Mouse (Mus musculus) CH12.LX (cell line): ENCODE results near the gene Tmbim7. TPM values are rescaled to one million over a fixed set of nuclear protein-coding genes. Genes with fewer than 3 reads are reported as not detected.

ENCODE experiments used
- DNase-seq: peaks from one replicate; pipeline ENCODE4 v3.0.0-alpha.2; 2013; ENCODE audit errors: extremely low read depth
- H3K27ac ChIP-seq: 2 replicates; pipeline ENCODE4 v1.5.1; 2012; ENCODE audit warnings: low read depth, mild to moderate bottlenecking, control low read depth, moderate library complexity; ENCODE audit not compliant: insufficient read depth
- H3K27me3 ChIP-seq: replicated peaks from 2 replicates; pipeline ENCODE3; 2012; ENCODE audit warnings: inconsistent platforms
- H3K36me3 ChIP-seq, 2 experiments: replicated peaks in 1 of 2; 2 replicates each; pipeline versions ENCODE3 to v1.6.1; 2012; ENCODE audit warnings: inconsistent platforms in 1 of 2, low read length in 1 of 2, mild to moderate bottlenecking in 1 of 2, mixed read lengths in 1 of 2, moderate library complexity in 1 of 2; ENCODE audit not compliant: control insufficient read depth in 1 of 2, insufficient read depth in 1 of 2
- H3K4me1 ChIP-seq, 2 experiments: 2 replicates each; pipeline ENCODE4 v1.6.1; 2012; ENCODE audit warnings: inconsistent platforms in 1 of 2, moderate library complexity in 1 of 2; ENCODE audit not compliant: insufficient read depth in 2 of 2, control insufficient read depth in 1 of 2
- H3K4me2 ChIP-seq: 2 replicates; pipeline ENCODE4 v1.6.1; 2012; ENCODE audit warnings: low read depth, mild to moderate bottlenecking, control low read depth; ENCODE audit not compliant: poor library complexity, insufficient read depth, severe bottlenecking
- H3K4me3 ChIP-seq, 3 experiments: fragments of 150-350 bp in 1 of 3; sonication (generic) in 1 of 3; replicated peaks in 1 of 3; 2 replicates each; pipeline versions ENCODE3 to v1.5.1; 2011 to 2012; ENCODE audit warnings: low read depth in 2 of 3, low read length in 2 of 3, mild to moderate bottlenecking in 2 of 3, moderate library complexity in 2 of 3, control low read depth in 1 of 3, improper control_type of control experiment in 1 of 3, inconsistent platforms in 1 of 3, mixed read lengths in 1 of 3; ENCODE audit not compliant: poor library complexity in 1 of 3
- H3K79me2 ChIP-seq: replicated peaks from 2 replicates; pipeline ENCODE4 v1.6.1; 2012; ENCODE audit warnings: mild to moderate bottlenecking, moderate library complexity; ENCODE audit not compliant: control insufficient read depth, poor library complexity, insufficient read depth, severe bottlenecking; ENCODE audit errors: extremely low read depth
- H3K9ac ChIP-seq: 2 replicates; pipeline ENCODE4 v1.6.1; 2012; ENCODE audit warnings: low read depth, mild to moderate bottlenecking, control low read depth, moderate library complexity; ENCODE audit not compliant: insufficient read depth
- H3K9me3 ChIP-seq: replicated peaks from 2 replicates; pipeline ENCODE3; 2012; ENCODE audit warnings: low read length, inconsistent platforms, mixed read lengths
- CHD2 ChIP-seq: IDR thresholded peaks from 2 replicates; pipeline ENCODE4 v1.6.1; 2011; ENCODE audit warnings: low read length, improper control_type of control experiment
- CTCF ChIP-seq, 2 experiments: IDR thresholded peaks in 1 of 2; conservative IDR thresholded peaks in 1 of 2; 2 replicates each; pipeline ENCODE4 v1.5.1; 2011 to 2012; ENCODE audit warnings: low read depth in 2 of 2, low read length in 2 of 2, improper control_type of control experiment in 1 of 2, inconsistent platforms in 1 of 2, mild to moderate bottlenecking in 1 of 2, moderate library complexity in 1 of 2
- E2F4 ChIP-seq: IDR thresholded peaks from 2 replicates; pipeline ENCODE4 v1.6.1; 2011; ENCODE audit warnings: low read depth, low read length, improper control_type of control experiment; ENCODE audit not compliant: insufficient replicate concordance
- ETS1 ChIP-seq: conservative IDR thresholded peaks from 2 replicates; pipeline ENCODE4 v1.6.1; 2012; ENCODE audit warnings: low read depth, mild to moderate bottlenecking, inconsistent platforms, low read length, improper control_type of control experiment, moderate library complexity
- JUN ChIP-seq: IDR thresholded peaks from 2 replicates; pipeline ENCODE4 v1.6.1; 2011; ENCODE audit warnings: low read depth, mild to moderate bottlenecking, low read length, improper control_type of control experiment, moderate library complexity; ENCODE audit not compliant: insufficient read depth
- MAX ChIP-seq: IDR thresholded peaks from 2 replicates; pipeline ENCODE4 v1.6.1; 2011; ENCODE audit warnings: low read length, improper control_type of control experiment
- MEF2A ChIP-seq: IDR thresholded peaks from 2 replicates; pipeline ENCODE4 v1.6.1; 2014; ENCODE audit warnings: low read depth, mild to moderate bottlenecking, inconsistent platforms, low read length, improper control_type of control experiment, borderline replicate concordance
- MXI1 ChIP-seq: IDR thresholded peaks from 2 replicates; pipeline ENCODE4 v1.6.1; 2011; ENCODE audit warnings: mild to moderate bottlenecking, low read depth, low read length, improper control_type of control experiment
- MYC ChIP-seq: IDR thresholded peaks from 2 replicates; pipeline ENCODE4 v1.6.1; 2011; ENCODE audit warnings: low read depth, mild to moderate bottlenecking, improper control_type of control experiment, low read length
- NELFE ChIP-seq: IDR thresholded peaks from 2 replicates; pipeline ENCODE4 v1.6.1; 2011; ENCODE audit warnings: low read depth, low read length, improper control_type of control experiment
- POLR2A ChIP-seq: IDR thresholded peaks from 2 replicates; pipeline ENCODE4 v1.6.1; 2011; ENCODE audit warnings: low read depth, mild to moderate bottlenecking, improper control_type of control experiment, low read length
- RCOR1 ChIP-seq: conservative IDR thresholded peaks from 2 replicates; pipeline ENCODE4 v1.6.1; 2012; ENCODE audit warnings: low read depth, mild to moderate bottlenecking, inconsistent platforms, low read length, improper control_type of control experiment
- SIN3A ChIP-seq: IDR thresholded peaks from 2 replicates; pipeline ENCODE4 v1.6.1; 2012; ENCODE audit warnings: low read length, improper control_type of control experiment, inconsistent platforms
- USF1 ChIP-seq: IDR thresholded peaks from 2 replicates; pipeline ENCODE4 v1.6.1; 2014; ENCODE audit warnings: low read depth, mild to moderate bottlenecking, inconsistent platforms, low read length, improper control_type of control experiment
- USF2 ChIP-seq: conservative IDR thresholded peaks from 2 replicates; pipeline ENCODE4 v1.6.1; 2011; ENCODE audit warnings: low read depth, low read length, improper control_type of control experiment
- ZC3H11A ChIP-seq: IDR thresholded peaks from 2 replicates; pipeline ENCODE4 v1.6.1; 2012; ENCODE audit warnings: low read depth, mild to moderate bottlenecking, inconsistent platforms, low read length, improper control_type of control experiment
- ZKSCAN1 ChIP-seq: IDR thresholded peaks from 2 replicates; pipeline ENCODE4 v1.6.1; 2012; ENCODE audit warnings: low read depth, inconsistent platforms, low read length, improper control_type of control experiment, borderline replicate concordance
- ZMIZ1 ChIP-seq: IDR thresholded peaks from 2 replicates; pipeline ENCODE4 v1.6.1; 2012; ENCODE audit warnings: low read depth, mild to moderate bottlenecking, inconsistent platforms, low read length, improper control_type of control experiment
- dilution Hi-C: fragments of 300-500 bp; cut with MboI; formaldehyde crosslinking; loops from 2 replicates; pipeline ENCODE4 v1.14.3; 2020; ENCODE audit warnings: low sequenced_read_pairs; ENCODE audit not compliant: extremely low pct_unique_long_range_greater_than_20kb, extremely low pct_ligation_motif_present
- in situ Hi-C: fragments of 300-500 bp; cut with MboI; formaldehyde crosslinking; loops from 3 replicates; pipeline ENCODE4 v1.14.3; 2019; ENCODE audit warnings: low sequenced_read_pairs, low pct_ligation_motif_present, low pct_unique_long_range_greater_than_20kb, mixed read lengths
- polyA plus RNA-seq: library from polyadenylated mRNA; unstranded; fragments of >175 nt; gene quantifications from 2 replicates; pipeline ENCODE4 v1.2.1, GENCODE M21; 2012; ENCODE audit warnings: low read depth; ENCODE audit not compliant: insufficient read length
- total RNA-seq, 2 experiments: library from RNA; depleted of rRNA; stranded (reverse); fragments of 300-350 nt in 1 of 2; fragments of >200 nt in 1 of 2; gene quantifications; 2 replicates each; pipeline ENCODE4 v1.2.3; 2012 to 2014

Gene Tmbim7
- total and polyA plus RNA-seq, 3 experiments: not detected

GRCm38 (mm10) chr5:3723415-3723814 is 72.4 kb downstream of the Tmbim7 start:
- H3K9ac ChIP-seq: no peak overlapping the region
- in situ Hi-C loops (no loop called here), dilution Hi-C loops (no loop called here)
- no peaks in the 10 kb centered on the region; a peak in 1 of 4 replicates for H3K4me1 ChIP-seq
- no peaks in the 10 kb centered on the region for H3K79me2 ChIP-seq
- no peak overlapping the region for H3K4me2 ChIP-seq
- no peaks in the 10 kb centered on the region for H3K9me3 ChIP-seq
- TF ChIP-seq RCOR1: no peak
- TF ChIP-seq USF1: no peak
- no peak for TF ChIP-seq SIN3A
- TF ChIP-seq JUN: no peak
- no peak for TF ChIP-seq ZC3H11A
- no peak for TF ChIP-seq MXI1
- TF ChIP-seq USF2: no peak
- no peak for TF ChIP-seq ZKSCAN1
- no peak for TF ChIP-seq MAX
- TF ChIP-seq MYC: no peak
- no peak for TF ChIP-seq NELFE
- no peak for TF ChIP-seq MEF2A
- TF ChIP-seq CHD2: no peak
- TF ChIP-seq POLR2A: no peak
- TF ChIP-seq ZMIZ1: no peak
- TF ChIP-seq E2F4: no peak
- TF ChIP-seq CTCF (conservative IDR thresholded peaks at IDR 0.05 in 1 of 2, IDR thresholded peaks at IDR 0.05 in 1 of 2; ENCODE audit: low read depth in 2 of 2, low read length in 2 of 2): no peak
- no peak for DNase-seq
- H3K4me3 ChIP-seq: no peak overlapping the region
- H3K27me3 ChIP-seq: no peaks in the 10 kb centered on the region
- H3K27ac ChIP-seq: no peak overlapping the region
- H3K36me3 ChIP-seq: peaks cover 30 to 65% of the 10 kb centered on the region in 2 experiments

- H3K79me2 ChIP-seq: no peaks in the 10 kb centered on the region
- in situ Hi-C loops: no loop called here
- H3K4me3 ChIP-seq: no peak overlapping the region
- H3K4me2 ChIP-seq: no peak overlapping the region
- no peak overlapping the region for H3K27ac ChIP-seq
- dilution Hi-C loops: no loop called here
- no peak for DNase-seq
- no peaks in the 10 kb centered on the region; a peak in 1 of 4 replicates for H3K4me1 ChIP-seq
- H3K9ac ChIP-seq: no peak overlapping the region
- H3K9me3 ChIP-seq: no peaks in the 10 kb centered on the region
- peaks cover 20 to 55% of the 10 kb centered on the region in 2 experiments for H3K36me3 ChIP-seq
- TF ChIP-seq ETS1: no peak
- no peaks in the 10 kb centered on the region for H3K27me3 ChIP-seq
Measured at GRCm38 (mm10) chr5:3725491-3725890, 74.5 kb downstream of the Tmbim7 start.
